Mouse (Mus musculus) cortical plate, adult 2 months (tissue): Measurements from ENCODE around the gene Ebpl.

Source experiments
- CTCF ChIP-seq: fragments of 200-500 bp; IDR thresholded peaks from 2 replicates; pipeline ENCODE4 v1.5.1; 2011; ENCODE audit warnings: mild to moderate bottlenecking, control low read depth, low read length; ENCODE audit not compliant: insufficient read depth; ENCODE audit errors: extremely low read depth
- POLR2A ChIP-seq: fragments of 200-500 bp; IDR thresholded peaks from 2 replicates; pipeline ENCODE4 v1.6.1; 2011; ENCODE audit warnings: mild to moderate bottlenecking, low read length, control low read depth; ENCODE audit not compliant: insufficient read depth; ENCODE audit errors: extremely low read depth

DNA sequence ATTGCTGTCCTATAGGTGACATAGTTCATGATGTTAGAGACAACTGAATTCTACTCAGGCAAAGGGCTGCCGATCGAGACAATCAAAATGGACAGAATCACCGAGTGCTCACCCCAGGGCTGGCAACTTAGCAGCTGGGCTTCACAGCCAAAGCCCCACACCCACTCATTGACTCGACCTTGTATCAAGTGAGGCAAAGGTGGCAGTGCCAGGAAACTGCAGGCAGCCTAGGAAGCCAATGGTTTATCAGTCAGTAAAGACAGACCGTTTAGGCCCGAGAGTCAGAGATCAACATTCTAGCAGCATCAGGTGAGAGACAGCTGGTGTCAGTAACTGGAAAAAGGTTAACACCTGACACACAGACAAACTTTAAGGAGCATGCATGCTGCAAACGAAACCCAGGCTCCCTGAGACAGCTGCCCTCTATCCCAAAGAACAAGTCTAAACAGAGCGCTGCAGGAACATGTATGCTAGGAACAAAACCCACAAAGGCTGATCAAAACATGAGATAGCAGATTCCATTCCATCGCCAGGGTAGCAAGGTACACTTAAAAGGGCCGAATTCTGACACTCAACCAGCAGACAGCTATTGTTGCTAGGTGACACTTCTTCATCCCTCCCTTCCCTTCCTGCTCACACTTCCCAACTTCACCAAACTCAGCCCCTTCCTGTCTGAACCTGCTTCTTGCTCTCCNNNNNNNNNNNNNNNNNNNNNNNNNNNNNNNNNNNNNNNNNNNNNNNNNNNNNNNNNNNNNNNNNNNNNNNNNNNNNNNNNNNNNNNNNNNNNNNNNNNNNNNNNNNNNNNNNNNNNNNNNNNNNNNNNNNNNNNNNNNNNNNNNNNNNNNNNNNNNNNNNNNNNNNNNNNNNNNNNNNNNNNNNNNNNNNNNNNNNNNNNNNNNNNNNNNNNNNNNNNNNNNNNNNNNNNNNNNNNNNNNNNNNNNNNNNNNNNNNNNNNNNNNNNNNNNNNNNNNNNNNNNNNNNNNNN, 5.7 kb downstream of the Ebpl start:
- TF ChIP-seq CTCF = no peak
- TF ChIP-seq POLR2A = no peak
